Mouse (Mus musculus) CH12.LX (cell line): ENCODE measurements at regions not wholly inside any gene's neighbourhood (a gene's known extent, or its start where the extent isn't known, plus 50 kb on each side); places are given as distances from the start of the nearest gene placed in this dataset.

Experiments used
- DNase-seq: peaks from one replicate; pipeline ENCODE4 v3.0.0-alpha.2; 2013; ENCODE audit errors: extremely low read depth
- H3K27ac ChIP-seq: 2 replicates; pipeline ENCODE4 v1.5.1; 2012; ENCODE audit warnings: low read depth, mild to moderate bottlenecking, control low read depth, moderate library complexity; ENCODE audit not compliant: insufficient read depth
- H3K27me3 ChIP-seq: replicated peaks from 2 replicates; pipeline ENCODE3; 2012; ENCODE audit warnings: inconsistent platforms
- H3K36me3 ChIP-seq, 2 experiments: replicated peaks in 1 of 2; 2 replicates each; pipeline versions ENCODE3 to v1.6.1; 2012; ENCODE audit warnings: inconsistent platforms in 1 of 2, low read length in 1 of 2, mild to moderate bottlenecking in 1 of 2, mixed read lengths in 1 of 2, moderate library complexity in 1 of 2; ENCODE audit not compliant: control insufficient read depth in 1 of 2, insufficient read depth in 1 of 2
- H3K4me1 ChIP-seq, 2 experiments: 2 replicates each; pipeline ENCODE4 v1.6.1; 2012; ENCODE audit warnings: inconsistent platforms in 1 of 2, moderate library complexity in 1 of 2; ENCODE audit not compliant: insufficient read depth in 2 of 2, control insufficient read depth in 1 of 2
- H3K4me2 ChIP-seq: 2 replicates; pipeline ENCODE4 v1.6.1; 2012; ENCODE audit warnings: low read depth, mild to moderate bottlenecking, control low read depth; ENCODE audit not compliant: poor library complexity, insufficient read depth, severe bottlenecking
- H3K4me3 ChIP-seq, 3 experiments: fragments of 150-350 bp in 1 of 3; sonication (generic) in 1 of 3; replicated peaks in 1 of 3; 2 replicates each; pipeline versions ENCODE3 to v1.5.1; 2011 to 2012; ENCODE audit warnings: low read depth in 2 of 3, low read length in 2 of 3, mild to moderate bottlenecking in 2 of 3, moderate library complexity in 2 of 3, control low read depth in 1 of 3, improper control_type of control experiment in 1 of 3, inconsistent platforms in 1 of 3, mixed read lengths in 1 of 3; ENCODE audit not compliant: poor library complexity in 1 of 3
- H3K79me2 ChIP-seq: replicated peaks from 2 replicates; pipeline ENCODE4 v1.6.1; 2012; ENCODE audit warnings: mild to moderate bottlenecking, moderate library complexity; ENCODE audit not compliant: control insufficient read depth, poor library complexity, insufficient read depth, severe bottlenecking; ENCODE audit errors: extremely low read depth
- H3K9ac ChIP-seq: 2 replicates; pipeline ENCODE4 v1.6.1; 2012; ENCODE audit warnings: low read depth, mild to moderate bottlenecking, control low read depth, moderate library complexity; ENCODE audit not compliant: insufficient read depth
- H3K9me3 ChIP-seq: replicated peaks from 2 replicates; pipeline ENCODE3; 2012; ENCODE audit warnings: low read length, inconsistent platforms, mixed read lengths
- BHLHE40 ChIP-seq: IDR thresholded peaks from 2 replicates; pipeline ENCODE4 v1.6.1; 2011; ENCODE audit warnings: mild to moderate bottlenecking, low read depth, low read length, improper control_type of control experiment
- CHD1 ChIP-seq: IDR thresholded peaks from 2 replicates; pipeline ENCODE4 v1.6.1; 2012; ENCODE audit warnings: low read depth, low read length, improper control_type of control experiment, inconsistent platforms
- E2F4 ChIP-seq: IDR thresholded peaks from 2 replicates; pipeline ENCODE4 v1.6.1; 2011; ENCODE audit warnings: low read depth, low read length, improper control_type of control experiment; ENCODE audit not compliant: insufficient replicate concordance
- ELF1 ChIP-seq: IDR thresholded peaks from 2 replicates; pipeline ENCODE4 v1.6.1; 2014; ENCODE audit warnings: low read depth, mild to moderate bottlenecking, inconsistent platforms, low read length, improper control_type of control experiment
- EP300 ChIP-seq: IDR thresholded peaks from 2 replicates; pipeline ENCODE4 v1.6.1; 2011; ENCODE audit warnings: low read length, improper control_type of control experiment
- HCFC1 ChIP-seq: IDR thresholded peaks from 2 replicates; pipeline ENCODE4 v1.6.1; 2012; ENCODE audit warnings: low read depth, mild to moderate bottlenecking, inconsistent platforms, low read length, improper control_type of control experiment
- IRF4 ChIP-seq: IDR thresholded peaks from 2 replicates; pipeline ENCODE4 v1.6.1; 2014; ENCODE audit warnings: low read depth, mild to moderate bottlenecking, inconsistent platforms, low read length, improper control_type of control experiment
- MAZ ChIP-seq: IDR thresholded peaks from 2 replicates; pipeline ENCODE4 v1.6.1; 2012; ENCODE audit warnings: low read depth, mild to moderate bottlenecking, inconsistent platforms, low read length, improper control_type of control experiment, moderate library complexity
- MXI1 ChIP-seq: IDR thresholded peaks from 2 replicates; pipeline ENCODE4 v1.6.1; 2011; ENCODE audit warnings: mild to moderate bottlenecking, low read depth, low read length, improper control_type of control experiment
- NELFE ChIP-seq: IDR thresholded peaks from 2 replicates; pipeline ENCODE4 v1.6.1; 2011; ENCODE audit warnings: low read depth, low read length, improper control_type of control experiment
- PAX5 ChIP-seq: IDR thresholded peaks from 2 replicates; pipeline ENCODE4 v1.6.1; 2012; ENCODE audit warnings: low read length, inconsistent platforms, mixed read lengths
- SIN3A ChIP-seq: IDR thresholded peaks from 2 replicates; pipeline ENCODE4 v1.6.1; 2012; ENCODE audit warnings: low read length, improper control_type of control experiment, inconsistent platforms
- SMC3 ChIP-seq: IDR thresholded peaks from 2 replicates; pipeline ENCODE4 v1.6.1; 2011; ENCODE audit warnings: low read depth, low read length, improper control_type of control experiment
- TBP ChIP-seq: conservative IDR thresholded peaks from 2 replicates; pipeline ENCODE4 v1.6.1; 2011; ENCODE audit warnings: low read depth, low read length, improper control_type of control experiment
- ZMIZ1 ChIP-seq: IDR thresholded peaks from 2 replicates; pipeline ENCODE4 v1.6.1; 2012; ENCODE audit warnings: low read depth, mild to moderate bottlenecking, inconsistent platforms, low read length, improper control_type of control experiment
- dilution Hi-C: fragments of 300-500 bp; cut with MboI; formaldehyde crosslinking; loops from 2 replicates; pipeline ENCODE4 v1.14.3; 2020; ENCODE audit warnings: low sequenced_read_pairs; ENCODE audit not compliant: extremely low pct_unique_long_range_greater_than_20kb, extremely low pct_ligation_motif_present
- in situ Hi-C: fragments of 300-500 bp; cut with MboI; formaldehyde crosslinking; loops from 3 replicates; pipeline ENCODE4 v1.14.3; 2019; ENCODE audit warnings: low sequenced_read_pairs, low pct_ligation_motif_present, low pct_unique_long_range_greater_than_20kb, mixed read lengths

GRCm38 (mm10) chr7:61455805-61456204 lies 890.6 kb upstream of the Ndn start:
- Histone ChIP-seq H3K9me3 (peaks cover 18% of the 10 kb centered on the region), H3K36me3 (no peaks in the 10 kb centered on the region), H3K4me3 (no peak overlapping the region), H3K27ac (no peak overlapping the region), H3K4me1 (no peaks in the 10 kb centered on the region), H3K9ac (no peak overlapping the region), H3K79me2 (no peaks in the 10 kb centered on the region), H3K4me2 (no peak overlapping the region), H3K27me3 (no peaks in the 10 kb centered on the region)
- dilution Hi-C loops (no loop called here), in situ Hi-C loops (no loop called here)
- DNase-seq, result no peak
- TF ChIP-seq SMC3 (no peak), ELF1 (no peak), PAX5 (no peak)

DNA sequence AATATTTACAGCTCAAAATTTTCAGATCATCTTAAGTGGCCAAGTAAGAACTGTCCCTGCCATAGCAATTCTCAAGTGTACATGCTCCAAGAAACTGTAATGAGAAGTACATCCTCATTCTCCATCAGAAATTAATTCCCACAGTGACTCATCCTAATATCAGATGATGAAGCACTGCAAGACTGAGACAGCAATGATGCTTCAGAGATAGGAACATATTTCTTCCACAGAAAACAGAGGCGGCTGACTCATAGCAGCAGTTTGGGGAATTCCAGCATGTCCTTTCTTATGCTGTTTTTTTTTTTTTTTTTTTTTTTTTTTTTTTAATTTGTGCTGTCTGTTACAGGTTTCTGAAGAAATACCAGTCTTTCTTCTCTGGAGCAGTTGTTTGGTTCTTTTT lies 865.3 kb upstream of the Ndn start:
- no peak overlapping the region for H3K4me3 ChIP-seq
- dilution Hi-C loops, result no loop called here
- no peak overlapping the region for H3K9ac ChIP-seq
- no peak overlapping the region for H3K4me2 ChIP-seq
- H3K27me3 ChIP-seq, result no peaks in the 10 kb centered on the region
- DNase-seq, result no peak
- no peak overlapping the region for H3K27ac ChIP-seq
- H3K36me3 ChIP-seq, result no peaks in the 10 kb centered on the region
- no peak for TF ChIP-seq NELFE
- no peak for TF ChIP-seq MXI1
- TF ChIP-seq MAZ, result no peak
- no peak for TF ChIP-seq E2F4
- no peak for TF ChIP-seq CHD1
- no peak for TF ChIP-seq HCFC1
- TF ChIP-seq, all 38 proteins: peak for 0
- in situ Hi-C loops, result no loop called here
- peaks cover 18% of the 10 kb centered on the region for H3K9me3 ChIP-seq
- no peaks in the 10 kb centered on the region for H3K4me1 ChIP-seq
- H3K79me2 ChIP-seq, result no peaks in the 10 kb centered on the region

DNA sequence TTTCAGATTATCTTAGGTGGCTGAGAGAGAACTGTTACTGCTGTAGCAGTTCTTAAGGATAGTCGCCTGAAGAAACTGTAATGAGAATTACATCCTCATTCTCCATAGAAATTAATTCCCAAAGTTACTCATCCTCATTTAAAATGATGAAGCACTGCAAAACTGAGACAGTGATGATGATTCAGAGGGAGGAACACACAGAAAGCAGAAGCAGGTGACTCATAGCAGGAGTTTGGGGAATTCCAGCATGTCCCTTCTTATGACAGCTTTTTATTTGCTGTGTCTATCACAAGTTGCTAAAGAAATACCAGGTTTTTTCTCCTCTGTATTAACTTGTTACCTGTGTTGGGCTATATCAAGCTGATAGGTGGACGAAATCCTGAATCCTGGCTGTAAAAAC lies 831.6 kb upstream of the Ndn start:
- Histone ChIP-seq H3K79me2 (no peaks in the 10 kb centered on the region), H3K9me3 (peaks cover 5% of the 10 kb centered on the region), H3K27me3 (no peaks in the 10 kb centered on the region), H3K9ac (no peak overlapping the region), H3K4me2 (no peak overlapping the region), H3K4me1 (no peaks in the 10 kb centered on the region), H3K36me3 (no peaks in the 10 kb centered on the region), H3K27ac (no peak overlapping the region), H3K4me3 (no peak overlapping the region)
- in situ Hi-C loops, result no loop called here
- DNase-seq, result peak; percentile 0
- dilution Hi-C loops, result no loop called here
- no peak for TF ChIP-seq TBP
- no peak for TF ChIP-seq SIN3A
- TF ChIP-seq BHLHE40, result no peak
- no peak for TF ChIP-seq SMC3
- TF ChIP-seq EP300, result 0 out of 2 replicates have a peak, but pooled peaks have one; percentile 43
- no peak for TF ChIP-seq IRF4
- no peak for TF ChIP-seq ZMIZ1
